Mouse (Mus musculus) forebrain, embryonic 12.5 days (tissue): ENCODE measurements at regions not wholly inside any gene's neighbourhood (a gene's known extent, or its start where the extent isn't known, plus 50 kb on each side); places are given as distances from the start of the nearest gene placed in this dataset.

Source experiments
- ATAC-seq: fragments of 200-750 bp; cut with Nextera tagmentation; 2 replicates; pipeline ENCODE4 v1.8.0; 2017; ENCODE audit warnings: moderate TSS enrichment; ENCODE audit not compliant: low FRiP score
- H3K27ac ChIP-seq: fragments of 300-500 bp; sonication (generic); 2 replicates; pipeline ENCODE4 v1.5.1; 2016; ENCODE audit warnings: mild to moderate bottlenecking
- H3K27me3 ChIP-seq: fragments of 300-500 bp; sonication (generic); 2 replicates; pipeline ENCODE4 v1.6.1; 2016; ENCODE audit warnings: mild to moderate bottlenecking
- H3K36me3 ChIP-seq: fragments of 300-500 bp; sonication (generic); replicated peaks from 2 replicates; pipeline ENCODE4 v1.6.1; 2016; ENCODE audit warnings: mild to moderate bottlenecking
- H3K4me1 ChIP-seq: fragments of 300-500 bp; sonication (generic); 2 replicates; pipeline ENCODE4 v1.6.1; 2016
- H3K4me2 ChIP-seq: fragments of 300-500 bp; sonication (generic); 2 replicates; pipeline ENCODE4 v1.6.1; 2016; ENCODE audit warnings: mild to moderate bottlenecking, moderate library complexity
- H3K4me3 ChIP-seq: fragments of 300-500 bp; sonication (generic); replicated peaks from 2 replicates; pipeline ENCODE4 v1.5.1; 2016; ENCODE audit warnings: mild to moderate bottlenecking
- H3K9ac ChIP-seq: fragments of 300-500 bp; sonication (generic); 2 replicates; pipeline ENCODE4 v1.6.1; 2016; ENCODE audit warnings: mild to moderate bottlenecking
- H3K9me3 ChIP-seq: fragments of 300-500 bp; sonication (generic); 2 replicates; pipeline ENCODE4 v1.6.1; 2016
- WGBS: fragments of 180-500 bp; shearing (Covaris S2); methylation state at CpG from one replicate; pipeline ENCODE4 v1.1.7; 2016; 5-methylcytosine and 5-hydroxymethylcytosine counted together

GRCm38 (mm10) chr15:11774717-11775116 lies 132.4 kb downstream of the Npr3 start:
- no peak overlapping the region for H3K4me2 ChIP-seq
- 76% methylated on average over 5 of the region's 5 CpGs for WGBS
- no peak for ATAC-seq
- H3K4me1 ChIP-seq, result no peaks in the 10 kb centered on the region
- no peak overlapping the region for H3K9ac ChIP-seq
- H3K27me3 ChIP-seq, result no peaks in the 10 kb centered on the region
- H3K4me3 ChIP-seq, result no peak overlapping the region
- no peaks in the 10 kb centered on the region for H3K36me3 ChIP-seq
- H3K9me3 ChIP-seq, result no peaks in the 10 kb centered on the region
- H3K27ac ChIP-seq, result no peak overlapping the region

GRCm38 (mm10) chr15:11770596-11770995 lies 136.5 kb downstream of the Npr3 start:
- Histone ChIP-seq H3K9me3 (no peaks in the 10 kb centered on the region), H3K27ac (no peak overlapping the region), H3K36me3 (no peaks in the 10 kb centered on the region), H3K4me2 (no peak overlapping the region), H3K4me3 (no peak overlapping the region), H3K4me1 (no peaks in the 10 kb centered on the region), H3K9ac (no peak overlapping the region), H3K27me3 (no peaks in the 10 kb centered on the region)
- WGBS, result 93% methylated on average over 1 of the region's 1 CpGs
- no peak for ATAC-seq

- no peaks in the 10 kb centered on the region for H3K36me3 ChIP-seq
- no peak for ATAC-seq
- no peak overlapping the region for H3K4me2 ChIP-seq
- no peaks in the 10 kb centered on the region for H3K9me3 ChIP-seq
- H3K4me1 ChIP-seq, result no peaks in the 10 kb centered on the region
- H3K27ac ChIP-seq, result no peak overlapping the region
- H3K27me3 ChIP-seq, result no peaks in the 10 kb centered on the region
- no peak overlapping the region for H3K9ac ChIP-seq
- WGBS, result 88% methylated on average over 1 of the region's 1 CpGs
- H3K4me3 ChIP-seq, result no peak overlapping the region
Observed at GRCm38 (mm10) chr15:11757963-11758362, 149.1 kb downstream of the Npr3 start.

- no peak overlapping the region for H3K4me2 ChIP-seq
Observed at GRCm38 (mm10) chr15:11756786-11757185, 150.3 kb downstream of the Npr3 start.

GRCm38 (mm10) chr15:11753216-11753615 lies 153.9 kb downstream of the Npr3 start:
- Histone ChIP-seq H3K27ac (no peak overlapping the region), H3K9ac (no peak overlapping the region), H3K4me1 (no peaks in the 10 kb centered on the region), H3K4me3 (no peak overlapping the region), H3K36me3 (no peaks in the 10 kb centered on the region), H3K27me3 (no peaks in the 10 kb centered on the region), H3K4me2 (no peak overlapping the region), H3K9me3 (no peaks in the 10 kb centered on the region)
- ATAC-seq, result no peak
- 28% methylated on average over 3 of the region's 3 CpGs for WGBS

More at GRCm38 (mm10) chr15:11756786-11757185, 150.3 kb downstream of the Npr3 start:
- Histone ChIP-seq H3K4me1 (no peaks in the 10 kb centered on the region), H3K36me3 (no peaks in the 10 kb centered on the region), H3K9ac (no peak overlapping the region), H3K27me3 (no peaks in the 10 kb centered on the region), H3K27ac (no peak overlapping the region), H3K4me3 (no peak overlapping the region), H3K9me3 (no peaks in the 10 kb centered on the region)
- no peak for ATAC-seq
- WGBS, result 69% methylated on average over 7 of the region's 7 CpGs

GRCm38 (mm10) chr15:11750893-11751292 lies 156.2 kb downstream of the Npr3 start:
- no peak overlapping the region for H3K4me3 ChIP-seq
- H3K4me1 ChIP-seq, result no peaks in the 10 kb centered on the region
- 65% methylated on average over 5 of the region's 5 CpGs for WGBS
- H3K9ac ChIP-seq, result no peak overlapping the region
- H3K27ac ChIP-seq, result no peak overlapping the region
- no peaks in the 10 kb centered on the region for H3K9me3 ChIP-seq
- no peak for ATAC-seq
- no peaks in the 10 kb centered on the region for H3K36me3 ChIP-seq
- H3K4me2 ChIP-seq, result no peak overlapping the region
- H3K27me3 ChIP-seq, result 0 out of 2 replicates have a peak, but pooled peaks cover under 1% of the 10 kb centered on the region

- 0 out of 2 replicates have a peak, but pooled peaks cover 6% of the 10 kb centered on the region for H3K27me3 ChIP-seq
- H3K4me3 ChIP-seq, result no peak overlapping the region
- ATAC-seq, result no peak
- no peaks in the 10 kb centered on the region for H3K9me3 ChIP-seq
- H3K36me3 ChIP-seq, result no peaks in the 10 kb centered on the region
- H3K27ac ChIP-seq, result no peak overlapping the region
- no peak overlapping the region for H3K9ac ChIP-seq
- 94% methylated on average over 4 of the region's 4 CpGs for WGBS
- H3K4me1 ChIP-seq, result no peaks in the 10 kb centered on the region
- no peak overlapping the region for H3K4me2 ChIP-seq
Observed at GRCm38 (mm10) chr15:11749509-11749908, 157.6 kb downstream of the Npr3 start.

GRCm38 (mm10) chr15:11748306-11748705 lies 158.8 kb downstream of the Npr3 start:
- no peak overlapping the region for H3K27ac ChIP-seq
- H3K4me3 ChIP-seq, result no peak overlapping the region
- H3K36me3 ChIP-seq, result no peaks in the 10 kb centered on the region
- 86% methylated on average over 2 of the region's 2 CpGs for WGBS
- no peaks in the 10 kb centered on the region for H3K4me1 ChIP-seq
- H3K27me3 ChIP-seq, result 0 out of 2 replicates have a peak, but pooled peaks cover 6% of the 10 kb centered on the region
- no peak for ATAC-seq
- H3K9me3 ChIP-seq, result no peaks in the 10 kb centered on the region
- H3K9ac ChIP-seq, result no peak overlapping the region
- H3K4me2 ChIP-seq, result no peak overlapping the region

GRCm38 (mm10) chr15:11746754-11747153 lies 160.3 kb downstream of the Npr3 start:
- 98% methylated on average over 1 of the region's 1 CpGs for WGBS
- H3K4me1 ChIP-seq, result peaks cover 8% of the 10 kb centered on the region
- H3K27ac ChIP-seq, result no peak overlapping the region
- no peak overlapping the region for H3K4me2 ChIP-seq
- no peaks in the 10 kb centered on the region for H3K9me3 ChIP-seq
- no peak overlapping the region for H3K4me3 ChIP-seq
- no peaks in the 10 kb centered on the region for H3K36me3 ChIP-seq
- ATAC-seq, result no peak
- H3K27me3 ChIP-seq, result 0 out of 2 replicates have a peak, but pooled peaks cover 6% of the 10 kb centered on the region
- H3K9ac ChIP-seq, result no peak overlapping the region

- Histone ChIP-seq H3K9me3 (no peaks in the 10 kb centered on the region), H3K4me2 (no peak overlapping the region), H3K4me3 (no peak overlapping the region), H3K9ac (no peak overlapping the region), H3K4me1 (peaks cover 14% of the 10 kb centered on the region), H3K27ac (no peak overlapping the region), H3K36me3 (no peaks in the 10 kb centered on the region), H3K27me3 (0 out of 2 replicates have a peak, but pooled peaks cover 6% of the 10 kb centered on the region)
- 86% methylated on average over 9 of the region's 9 CpGs for WGBS
- ATAC-seq, result no peak
Observed at GRCm38 (mm10) chr15:11745629-11746372, 161.3 kb downstream of the Npr3 start.

- 55% methylated on average over 5 of the region's 5 CpGs for WGBS
Observed at GRCm38 (mm10) chr15:11744903-11745302, 162.2 kb downstream of the Npr3 start.

GRCm38 (mm10) chr15:11744296-11744695 lies 162.8 kb downstream of the Npr3 start:
- Histone ChIP-seq H3K9ac (no peak overlapping the region), H3K4me1 (peaks cover 14% of the 10 kb centered on the region), H3K4me2 (no peak overlapping the region), H3K27me3 (0 out of 2 replicates have a peak, but pooled peaks cover 6% of the 10 kb centered on the region), H3K9me3 (no peaks in the 10 kb centered on the region), H3K4me3 (no peak overlapping the region), H3K27ac (no peak overlapping the region), H3K36me3 (no peaks in the 10 kb centered on the region)
- 69% methylated on average over 2 of the region's 2 CpGs for WGBS
- no peak for ATAC-seq

More at GRCm38 (mm10) chr15:11744903-11745302, 162.2 kb downstream of the Npr3 start:
- no peak overlapping the region for H3K4me3 ChIP-seq
- 0 out of 2 replicates have a peak, but pooled peaks cover 6% of the 10 kb centered on the region for H3K27me3 ChIP-seq
- H3K27ac ChIP-seq, result no peak overlapping the region
- no peak for ATAC-seq
- H3K36me3 ChIP-seq, result no peaks in the 10 kb centered on the region
- H3K4me1 ChIP-seq, result peaks cover 14% of the 10 kb centered on the region
- no peak overlapping the region for H3K4me2 ChIP-seq
- H3K9me3 ChIP-seq, result no peaks in the 10 kb centered on the region
- no peak overlapping the region for H3K9ac ChIP-seq

GRCm38 (mm10) chr15:11742820-11743219 lies 164.3 kb downstream of the Npr3 start:
- no peaks in the 10 kb centered on the region for H3K36me3 ChIP-seq
- no peak for ATAC-seq
- 51% methylated on average over 7 of the region's 7 CpGs for WGBS
- H3K9ac ChIP-seq, result no peak overlapping the region
- H3K9me3 ChIP-seq, result no peaks in the 10 kb centered on the region
- H3K4me3 ChIP-seq, result no peak overlapping the region
- no peak overlapping the region for H3K27ac ChIP-seq
- peaks cover 14% of the 10 kb centered on the region for H3K4me1 ChIP-seq
- no peak overlapping the region for H3K4me2 ChIP-seq
- 0 out of 2 replicates have a peak, but pooled peaks cover 6% of the 10 kb centered on the region for H3K27me3 ChIP-seq
